Mouse (Mus musculus): ENCODE measurements around the gene Nlrp9c.
"Not testable (repeated sequence)": the region's sequence is repeated elsewhere in the genome, so short reads cannot be mapped to it uniquely, and the experiment has no call there.

The Nlrp9c gene

DNA sequence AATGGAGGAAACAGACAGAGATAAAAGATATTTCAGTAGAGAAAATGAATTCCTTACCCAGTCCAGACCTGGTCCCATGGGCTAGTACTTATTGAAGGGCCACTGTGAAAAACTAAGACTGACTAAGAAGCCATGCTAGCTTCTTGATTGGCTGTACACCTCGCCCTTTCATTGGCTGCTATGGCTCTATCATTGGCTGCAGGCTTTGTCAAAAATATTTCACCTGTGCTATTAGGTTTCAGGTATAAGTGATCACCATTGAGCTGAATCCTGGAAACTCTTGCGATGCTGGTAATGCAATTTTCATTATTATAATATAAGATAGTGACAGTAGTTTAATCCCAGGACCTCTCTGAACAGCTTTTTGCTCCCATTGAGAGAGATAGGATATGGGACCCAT is at the start of gene Nlrp9c:
Gene Nlrp9c (minus strand): TSS at position 101 of the 400 bp plus-strand sequence.
- not testable (repeated sequence) for DNase-seq

- no peak for DNase-seq
These were observed 31.3 kb upstream of the Nlrp9c start, which contains the start of gene Nlrp4a for GRCm38 (mm10) chr7:26434813-26435212. Gene Nlrp4a, plus strand, starts transcription at chr7:26435113.

- not testable (repeated sequence) for DNase-seq
These were observed 11.7 kb downstream of the Nlrp9c start for GRCm38 (mm10) chr7:26391811-26392210.

DNA sequence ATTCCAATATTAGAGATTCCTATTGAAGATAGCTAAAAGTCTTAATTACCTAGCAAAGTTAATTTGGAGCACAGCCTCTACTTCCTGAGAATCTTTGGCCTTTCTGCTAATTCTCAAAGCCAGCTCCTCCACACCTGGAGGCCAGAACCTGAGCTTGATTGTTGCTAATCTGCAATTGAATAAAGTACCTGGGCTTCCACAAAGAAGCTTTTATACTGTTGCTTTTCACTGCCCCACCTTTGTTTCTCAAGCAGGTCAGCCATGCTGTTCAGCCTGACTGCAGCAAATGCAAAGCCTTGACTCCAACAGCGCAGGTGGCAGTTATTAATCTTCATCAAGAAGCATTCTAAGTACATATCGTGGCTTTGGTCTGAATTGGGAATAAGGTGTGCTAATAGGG is 12.4 kb downstream of the Nlrp9c start:
- not testable (repeated sequence) for DNase-seq

- DNase-seq: not testable (repeated sequence)
These were observed 16.8 kb downstream of the Nlrp9c start for GRCm38 (mm10) chr7:26386691-26387090.

DNA sequence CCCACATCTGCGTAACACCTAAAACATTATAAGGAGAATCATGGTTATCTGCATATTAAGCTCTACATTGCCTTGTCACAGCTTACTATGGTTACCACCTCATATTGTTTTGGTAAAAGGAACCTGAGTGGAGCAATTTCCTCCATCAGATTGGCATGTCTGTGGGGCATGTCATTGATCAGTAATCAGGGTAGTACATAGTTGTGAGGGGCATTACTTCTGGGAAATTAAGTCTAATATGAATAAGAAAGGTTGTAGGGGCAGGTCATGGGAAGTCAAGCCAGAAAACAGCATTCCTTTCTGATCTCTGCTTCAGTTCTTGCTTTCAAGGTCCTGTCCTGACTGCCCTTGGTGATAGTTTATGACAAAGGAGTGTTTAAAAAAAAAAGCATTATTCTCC is 22.7 kb downstream of the Nlrp9c start:
- no peak for DNase-seq

GRCm38 (mm10) chr7:26373221-26373620 is 30.3 kb downstream of the Nlrp9c start:
- not testable (repeated sequence) for DNase-seq

- not testable (repeated sequence) for DNase-seq
These were observed 46.8 kb downstream of the Nlrp9c start for GRCm38 (mm10) chr7:26356719-26357118.

GRCm38 (mm10) chr7:26352258-26352657 is 51.2 kb downstream of the Nlrp9c start:
- not testable (repeated sequence) for DNase-seq

GRCm38 (mm10) chr7:26350177-26350576 is 53.3 kb downstream of the Nlrp9c start:
- DNase-seq: not testable (repeated sequence)

GRCm38 (mm10) chr7:26320361-26320760 is 83.1 kb downstream of the Nlrp9c start:
- not testable (repeated sequence) for DNase-seq

DNA sequence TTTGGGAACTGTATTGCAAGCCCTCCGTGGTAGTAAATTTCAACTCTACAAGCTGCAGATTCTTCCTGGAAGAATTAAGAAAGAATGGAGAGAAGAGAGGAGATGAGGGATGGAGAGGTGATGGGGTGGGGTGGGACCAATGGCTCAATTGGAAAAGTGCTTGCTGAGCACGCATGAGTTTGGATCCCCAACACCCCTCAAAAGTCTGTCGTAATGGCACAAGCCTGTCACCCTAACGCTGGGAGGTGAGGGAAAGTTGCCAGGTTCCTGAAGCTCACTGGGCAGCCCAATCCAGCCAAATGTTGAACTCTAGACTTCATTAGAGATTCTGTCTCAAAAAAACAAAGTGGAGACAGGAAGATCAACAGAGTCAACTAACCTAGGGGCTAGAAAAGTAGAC is 87.7 kb downstream of the Nlrp9c start:
- DNase-seq: not testable (repeated sequence)

DNA sequence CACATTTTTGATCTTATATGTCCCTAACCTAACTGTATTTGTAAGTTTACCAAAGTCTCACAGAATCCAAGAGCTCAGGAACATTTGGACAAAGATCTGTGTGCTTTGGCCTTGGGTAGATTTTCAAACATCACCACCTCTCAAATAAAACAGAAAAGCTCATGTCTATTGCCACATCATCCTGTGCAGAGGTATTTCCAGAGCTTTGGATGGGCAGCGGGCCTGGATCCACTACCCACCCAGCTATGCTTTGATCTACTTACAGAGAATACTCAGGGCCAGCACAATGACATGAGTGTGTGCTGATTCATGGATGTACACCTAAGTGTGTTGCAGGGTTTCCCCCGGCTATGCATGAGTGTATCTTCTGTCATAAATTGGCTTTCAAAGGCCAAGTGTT is 88.3 kb downstream of the Nlrp9c start:
- not testable (repeated sequence) for DNase-seq

DNA sequence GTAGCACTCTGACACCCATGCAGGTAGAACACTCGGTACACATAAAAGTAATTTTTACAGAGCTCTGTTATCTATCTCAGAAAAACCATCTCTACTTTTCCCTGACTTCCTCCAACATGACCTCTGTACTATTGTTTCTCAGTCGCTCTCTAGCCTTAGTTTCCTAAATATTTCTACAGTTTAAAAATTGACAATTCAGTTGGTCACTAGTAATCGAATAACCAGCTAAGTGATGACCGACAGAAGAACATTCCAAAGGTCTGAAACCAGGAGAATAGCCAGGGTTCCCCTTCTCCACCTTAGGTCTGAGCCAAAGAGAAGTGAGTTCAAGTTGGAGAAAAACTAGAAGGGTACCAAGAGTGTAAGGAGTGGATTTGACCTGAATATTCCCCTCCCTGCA is 91.7 kb downstream of the Nlrp9c start:
- not testable (repeated sequence) for DNase-seq

- DNase-seq: not testable (repeated sequence)
These were observed 96.6 kb downstream of the Nlrp9c start, which contains the start of gene Cyp2a4 for GRCm38 (mm10) chr7:26306926-26307325. Gene Cyp2a4, plus strand, starts transcription at chr7:26307169.

- not testable (repeated sequence) for DNase-seq
These were observed 99.9 kb downstream of the Nlrp9c start for GRCm38 (mm10) chr7:26303429-26304166.

Data from thymus, postnatal 14 days (tissue).